Mouse (Mus musculus) liver, embryonic 13.5 days (tissue): Measurements from ENCODE around the gene Rsph9. TPM values are rescaled to one million over a fixed set of nuclear protein-coding genes. Genes with fewer than 3 reads are reported as not detected.

Experiments
- ATAC-seq: fragments of 200-750 bp; cut with Nextera tagmentation; 2 replicates; pipeline ENCODE4 v1.8.0; 2017; ENCODE audit warnings: low read depth, mild to moderate bottlenecking, moderate number of reproducible peaks, moderate library complexity
- DNase-seq: peaks from one replicate; pipeline ENCODE4 v3.0.0; 2022
- H3K27ac ChIP-seq: fragments of 300-500 bp; sonication (generic); 2 replicates; pipeline ENCODE4 v1.5.1; 2015; ENCODE audit warnings: moderate library complexity, mild to moderate bottlenecking, inconsistent platforms
- H3K27me3 ChIP-seq: fragments of 300-500 bp; sonication (generic); 2 replicates; pipeline ENCODE4 v1.6.1; 2015; ENCODE audit warnings: mild to moderate bottlenecking, inconsistent platforms
- H3K36me3 ChIP-seq: fragments of 300-500 bp; sonication (generic); 2 replicates; pipeline ENCODE4 v1.6.1; 2015; ENCODE audit warnings: mild to moderate bottlenecking, inconsistent platforms
- H3K4me1 ChIP-seq: fragments of 300-500 bp; sonication (generic); replicated peaks from 2 replicates; pipeline ENCODE4 v1.6.1; 2015; ENCODE audit warnings: inconsistent platforms
- H3K4me2 ChIP-seq: fragments of 300-500 bp; sonication (generic); 2 replicates; pipeline ENCODE4 v1.6.1; 2015; ENCODE audit warnings: inconsistent platforms, mild to moderate bottlenecking, moderate library complexity
- H3K4me3 ChIP-seq: fragments of 300-500 bp; sonication (generic); replicated peaks from 2 replicates; pipeline ENCODE4 v1.5.1; 2015; ENCODE audit warnings: mild to moderate bottlenecking, inconsistent platforms
- H3K9ac ChIP-seq: fragments of 300-500 bp; sonication (generic); 2 replicates; pipeline ENCODE4 v1.6.1; 2015; ENCODE audit warnings: mild to moderate bottlenecking, inconsistent platforms
- H3K9me3 ChIP-seq: fragments of 300-500 bp; sonication (generic); replicated peaks from 2 replicates; pipeline ENCODE4 v1.6.1; 2016; ENCODE audit warnings: inconsistent platforms
- WGBS: fragments of 180-500 bp; shearing (Covaris S2); methylation state at CpG from one replicate; pipeline ENCODE4 v1.1.7; 2015; ENCODE audit not compliant: insufficient replicate concordance; 5-methylcytosine and 5-hydroxymethylcytosine counted together
- polyA plus RNA-seq: library from polyadenylated mRNA; unstranded; fragments of >200 nt; fragmentation: Nextera tagmentation; extraction: Ambion mirVana; gene quantifications from 2 replicates; pipeline ENCODE4 v1.2.1, GENCODE M21; 2015

The Rsph9 gene
- 0.72 and 0.96 TPM in 2 replicates for polyA plus RNA-seq

GRCm38 (mm10) chr17:46143578-46144423, at the start of gene Rsph9:
Gene Rsph9 (minus strand): TSS chr17:46144216.
- Histone ChIP-seq H3K4me2 (peak within 1 kb of the TSS; percentile 76), H3K9me3 (no peaks in the 10 kb centered on the region), H3K4me3 (peak within 1 kb of the TSS; percentile 55), H3K27me3 (no peaks in the 10 kb centered on the region), H3K27ac (peak within 1 kb of the TSS; percentile 76), H3K4me1 (peaks cover 50% of the 10 kb centered on the region), H3K9ac (peak within 1 kb of the TSS; percentile 61), H3K36me3 (peaks cover 40% of the 10 kb centered on the region)
- 7% methylated on average over 37 of the region's 37 CpGs for WGBS
- peak; percentile 94 for ATAC-seq
- DNase-seq = peak; percentile 87

GRCm38 (mm10) chr17:46188829-46189228, 44.8 kb upstream of the Rsph9 start:
- H3K27me3 ChIP-seq = no peaks in the 10 kb centered on the region
- no peak for DNase-seq
- H3K4me1 ChIP-seq = no peaks in the 10 kb centered on the region
- no peak for ATAC-seq
- 98% methylated on average over 2 of the region's 2 CpGs for WGBS
- no peak overlapping the region for H3K4me3 ChIP-seq
- no peak overlapping the region for H3K4me2 ChIP-seq
- peaks cover 95% of the 10 kb centered on the region for H3K36me3 ChIP-seq
- H3K9ac ChIP-seq = no peak overlapping the region
- no peaks in the 10 kb centered on the region for H3K9me3 ChIP-seq
- H3K27ac ChIP-seq = no peak overlapping the region

GRCm38 (mm10) chr17:46182273-46182672, 38.3 kb upstream of the Rsph9 start:
- no peak for ATAC-seq
- no peaks in the 10 kb centered on the region for H3K27me3 ChIP-seq
- H3K36me3 ChIP-seq = peaks cover 98% of the 10 kb centered on the region

GRCm38 (mm10) chr17:46170538-46170937, 26.5 kb upstream of the Rsph9 start:
- no peak for ATAC-seq
- peaks cover 91% of the 10 kb centered on the region for H3K36me3 ChIP-seq

More at GRCm38 (mm10) chr17:46182273-46182672, 38.3 kb upstream of the Rsph9 start:
- WGBS = 85% methylated on average over 4 of the region's 4 CpGs
- H3K27ac ChIP-seq = no peak overlapping the region
- no peak overlapping the region for H3K4me2 ChIP-seq
- H3K4me1 ChIP-seq = no peaks in the 10 kb centered on the region
- no peak for DNase-seq
- H3K9ac ChIP-seq = no peak overlapping the region
- H3K9me3 ChIP-seq = no peaks in the 10 kb centered on the region
- no peak overlapping the region for H3K4me3 ChIP-seq

GRCm38 (mm10) chr17:46168768-46169167, 24.8 kb upstream of the Rsph9 start:
- Histone ChIP-seq H3K27me3 (no peaks in the 10 kb centered on the region), H3K27ac (peak overlapping the region; percentile 71), H3K4me2 (no peak overlapping the region), H3K36me3 (peaks cover 97% of the 10 kb centered on the region), H3K4me1 (peaks cover 12% of the 10 kb centered on the region), H3K9ac (no peak overlapping the region), H3K9me3 (no peaks in the 10 kb centered on the region), H3K4me3 (no peak overlapping the region)
- no peak for ATAC-seq
- DNase-seq = no peak
- 84% methylated on average over 5 of the region's 5 CpGs for WGBS

More at GRCm38 (mm10) chr17:46170538-46170937, 26.5 kb upstream of the Rsph9 start:
- no peaks in the 10 kb centered on the region for H3K27me3 ChIP-seq
- WGBS = 68% methylated on average over 3 of the region's 3 CpGs
- H3K4me3 ChIP-seq = no peak overlapping the region
- H3K4me2 ChIP-seq = no peak overlapping the region
- H3K9ac ChIP-seq = no peak overlapping the region
- no peak for DNase-seq
- no peak overlapping the region for H3K27ac ChIP-seq
- H3K4me1 ChIP-seq = peaks cover 15% of the 10 kb centered on the region
- H3K9me3 ChIP-seq = no peaks in the 10 kb centered on the region

GRCm38 (mm10) chr17:46168318-46168717, 24.3 kb upstream of the Rsph9 start:
- ATAC-seq = peak; percentile 74
- H3K27ac ChIP-seq = peak overlapping the region; percentile 71
- no peak overlapping the region for H3K9ac ChIP-seq
- DNase-seq = no peak
- H3K9me3 ChIP-seq = no peaks in the 10 kb centered on the region
- no peak overlapping the region for H3K4me2 ChIP-seq
- no peaks in the 10 kb centered on the region for H3K27me3 ChIP-seq
- peaks cover 99% of the 10 kb centered on the region for H3K36me3 ChIP-seq
- peaks cover 16% of the 10 kb centered on the region for H3K4me1 ChIP-seq
- WGBS = 58% methylated on average over 5 of the region's 5 CpGs
- H3K4me3 ChIP-seq = no peak overlapping the region

- no peak for DNase-seq
- 84% methylated on average over 11 of the region's 11 CpGs for WGBS
- no peaks in the 10 kb centered on the region for H3K9me3 ChIP-seq
- no peak overlapping the region for H3K4me3 ChIP-seq
- H3K9ac ChIP-seq = no peak overlapping the region
- no peak for ATAC-seq
- H3K27ac ChIP-seq = no peak overlapping the region
- H3K27me3 ChIP-seq = no peaks in the 10 kb centered on the region
- H3K4me2 ChIP-seq = no peak overlapping the region
- H3K4me1 ChIP-seq = peaks cover 29% of the 10 kb centered on the region
- peaks cover 98% of the 10 kb centered on the region for H3K36me3 ChIP-seq
Observed at GRCm38 (mm10) chr17:46167014-46167413, 23.0 kb upstream of the Rsph9 start.

- Histone ChIP-seq H3K27ac (0 out of 2 replicates have a peak overlapping the region, but pooled peaks have one; percentile 4), H3K4me1 (peaks cover 37% of the 10 kb centered on the region), H3K9me3 (no peaks in the 10 kb centered on the region), H3K4me2 (no peak overlapping the region), H3K36me3 (peaks cover 98% of the 10 kb centered on the region), H3K4me3 (no peak overlapping the region), H3K9ac (no peak overlapping the region), H3K27me3 (no peaks in the 10 kb centered on the region)
- WGBS = 79% methylated on average over 5 of the region's 5 CpGs
- ATAC-seq (no peak), DNase-seq (no peak)
Observed at GRCm38 (mm10) chr17:46166270-46166669, 22.3 kb upstream of the Rsph9 start.

- DNase-seq (no peak), ATAC-seq (no peak)
- H3K4me3 ChIP-seq = no peak overlapping the region
- peaks cover 37% of the 10 kb centered on the region for H3K4me1 ChIP-seq
- H3K9me3 ChIP-seq = no peaks in the 10 kb centered on the region
- peaks cover 89% of the 10 kb centered on the region for H3K36me3 ChIP-seq
- no peak overlapping the region for H3K4me2 ChIP-seq
- H3K27ac ChIP-seq = no peak overlapping the region
- H3K9ac ChIP-seq = no peak overlapping the region
- H3K27me3 ChIP-seq = no peaks in the 10 kb centered on the region
- WGBS = 89% methylated on average over 12 of the region's 12 CpGs
Observed at GRCm38 (mm10) chr17:46165460-46165859, 21.4 kb upstream of the Rsph9 start.

- DNase-seq (no peak), ATAC-seq (no peak)
- H3K9me3 ChIP-seq = no peaks in the 10 kb centered on the region
- H3K4me2 ChIP-seq = no peak overlapping the region
- no peak overlapping the region for H3K27ac ChIP-seq
- no peak overlapping the region for H3K4me3 ChIP-seq
- no peak overlapping the region for H3K9ac ChIP-seq
- H3K36me3 ChIP-seq = peaks cover 83% of the 10 kb centered on the region
- 91% methylated on average over 10 of the region's 10 CpGs for WGBS
- peaks cover 37% of the 10 kb centered on the region for H3K4me1 ChIP-seq
- no peaks in the 10 kb centered on the region for H3K27me3 ChIP-seq
Observed at GRCm38 (mm10) chr17:46164791-46165190, 20.8 kb upstream of the Rsph9 start.

- H3K36me3 ChIP-seq = peaks cover 78% of the 10 kb centered on the region
- ATAC-seq = no peak
Observed at GRCm38 (mm10) chr17:46164301-46164700, 20.3 kb upstream of the Rsph9 start.

More at GRCm38 (mm10) chr17:46164301-46164700, 20.3 kb upstream of the Rsph9 start:
- Histone ChIP-seq H3K4me2 (no peak overlapping the region), H3K4me3 (no peak overlapping the region), H3K27me3 (no peaks in the 10 kb centered on the region), H3K27ac (no peak overlapping the region), H3K4me1 (peaks cover 37% of the 10 kb centered on the region), H3K9me3 (no peaks in the 10 kb centered on the region), H3K9ac (no peak overlapping the region)
- DNase-seq = no peak
- WGBS = 91% methylated on average over 8 of the region's 8 CpGs
